Mouse (Mus musculus): Measurements from ENCODE around the gene Hebp1. TPM values are rescaled to one million over a fixed set of nuclear protein-coding genes. Genes with fewer than 3 reads are reported as not detected.

Hebp1 gene
- polyA plus RNA-seq, 1 experiment from 2014 or later, result 7.6 TPM

- Histone ChIP-seq H3K27me3 (ENCODE audit: poor library complexity, severe bottlenecking) (peaks cover 21% of the 10 kb centered on the region), H3K4me3 (peak overlapping the region; percentile 71), H3K27ac (peak overlapping the region; percentile 87), H3K9me3 (no peaks in the 10 kb centered on the region), H3K4me1 (peaks cover 25% of the 10 kb centered on the region), H3K36me3 (replicated peaks) (no peaks in the 10 kb centered on the region)
- DNase-seq (ENCODE audit: extremely low spot score, low spot score), result peak; percentile 82
- WGBS, result 3% methylated on average over 46 of the region's 46 CpGs
Measured at GRCm38 (mm10) chr6:135167380-135168311, 30.2 kb downstream of the Hebp1 start.

GRCm38 (mm10) chr6:135166712-135167111, 31.1 kb downstream of the Hebp1 start:
- H3K4me3 ChIP-seq, result no peak overlapping the region
- 57% methylated on average over 5 of the region's 5 CpGs for WGBS
- peaks cover 25% of the 10 kb centered on the region for H3K4me1 ChIP-seq

GRCm38 (mm10) chr6:135166262-135166661, 31.6 kb downstream of the Hebp1 start:
- H3K36me3 ChIP-seq (replicated peaks), result no peaks in the 10 kb centered on the region
- DNase-seq (ENCODE audit: extremely low spot score, low spot score), result no peak
- no peaks in the 10 kb centered on the region for H3K9me3 ChIP-seq
- no peak overlapping the region for H3K4me3 ChIP-seq
- WGBS, result 89% methylated on average over 3 of the region's 3 CpGs
- H3K27ac ChIP-seq, result no peak overlapping the region
- H3K4me1 ChIP-seq, result peaks cover 25% of the 10 kb centered on the region
- peaks cover 21% of the 10 kb centered on the region for H3K27me3 ChIP-seq (ENCODE audit: poor library complexity, severe bottlenecking)

More at GRCm38 (mm10) chr6:135166712-135167111, 31.1 kb downstream of the Hebp1 start:
- DNase-seq (ENCODE audit: extremely low spot score, low spot score), result no peak
- H3K36me3 ChIP-seq (replicated peaks), result no peaks in the 10 kb centered on the region
- H3K9me3 ChIP-seq, result no peaks in the 10 kb centered on the region
- peaks cover 21% of the 10 kb centered on the region for H3K27me3 ChIP-seq (ENCODE audit: poor library complexity, severe bottlenecking)
- H3K27ac ChIP-seq, result no peak overlapping the region

- WGBS, result 79% methylated on average over 2 of the region's 2 CpGs
- Histone ChIP-seq H3K36me3 (replicated peaks) (no peaks in the 10 kb centered on the region), H3K4me1 (peaks cover 25% of the 10 kb centered on the region), H3K9me3 (no peaks in the 10 kb centered on the region), H3K4me3 (no peak overlapping the region), H3K27ac (no peak overlapping the region), H3K27me3 (ENCODE audit: poor library complexity, severe bottlenecking) (peaks cover 21% of the 10 kb centered on the region)
- no peak for DNase-seq (ENCODE audit: extremely low spot score, low spot score)
Measured at GRCm38 (mm10) chr6:135165706-135166105, 32.1 kb downstream of the Hebp1 start.

GRCm38 (mm10) chr6:135165191-135165590, 32.6 kb downstream of the Hebp1 start:
- Histone ChIP-seq H3K27me3 (ENCODE audit: poor library complexity, severe bottlenecking) (peaks cover 21% of the 10 kb centered on the region), H3K27ac (no peak overlapping the region), H3K9me3 (no peaks in the 10 kb centered on the region), H3K36me3 (replicated peaks) (no peaks in the 10 kb centered on the region), H3K4me3 (no peak overlapping the region), H3K4me1 (peaks cover 25% of the 10 kb centered on the region)
- DNase-seq (ENCODE audit: extremely low spot score, low spot score), result no peak
- 90% methylated on average over 3 of the region's 3 CpGs for WGBS

- WGBS, result 83% methylated on average over 4 of the region's 4 CpGs
Measured at GRCm38 (mm10) chr6:135162861-135163260, 35.0 kb downstream of the Hebp1 start.

GRCm38 (mm10) chr6:135162311-135162710, 35.5 kb downstream of the Hebp1 start:
- Histone ChIP-seq H3K27ac (no peak overlapping the region), H3K4me3 (no peak overlapping the region), H3K27me3 (ENCODE audit: poor library complexity, severe bottlenecking) (peaks cover 18% of the 10 kb centered on the region), H3K36me3 (replicated peaks) (no peaks in the 10 kb centered on the region), H3K4me1 (peaks cover 16% of the 10 kb centered on the region), H3K9me3 (no peaks in the 10 kb centered on the region)
- 82% methylated on average over 3 of the region's 3 CpGs for WGBS
- no peak for DNase-seq (ENCODE audit: extremely low spot score, low spot score)

More at GRCm38 (mm10) chr6:135162861-135163260, 35.0 kb downstream of the Hebp1 start:
- H3K4me3 ChIP-seq, result no peak overlapping the region
- no peaks in the 10 kb centered on the region for H3K9me3 ChIP-seq
- no peak overlapping the region for H3K27ac ChIP-seq
- peaks cover 22% of the 10 kb centered on the region for H3K4me1 ChIP-seq
- H3K27me3 ChIP-seq (ENCODE audit: poor library complexity, severe bottlenecking), result peaks cover 21% of the 10 kb centered on the region
- DNase-seq (ENCODE audit: extremely low spot score, low spot score), result no peak
- H3K36me3 ChIP-seq (replicated peaks), result no peaks in the 10 kb centered on the region

- no peak overlapping the region for H3K4me3 ChIP-seq
- peaks cover 8% of the 10 kb centered on the region; the same call in 1 of the 2 replicates for H3K27me3 ChIP-seq (ENCODE audit: poor library complexity, severe bottlenecking)
- no peak for DNase-seq (ENCODE audit: extremely low spot score, low spot score)
- no peaks in the 10 kb centered on the region for H3K9me3 ChIP-seq
- peaks cover 13% of the 10 kb centered on the region for H3K4me1 ChIP-seq
- 78% methylated on average over 4 of the region's 4 CpGs for WGBS
- H3K36me3 ChIP-seq (replicated peaks), result no peaks in the 10 kb centered on the region
- H3K27ac ChIP-seq, result no peak overlapping the region
Measured at GRCm38 (mm10) chr6:135161356-135161755, 36.5 kb downstream of the Hebp1 start.

GRCm38 (mm10) chr6:135158509-135158908, 39.3 kb downstream of the Hebp1 start:
- 44% methylated on average over 4 of the region's 4 CpGs for WGBS
- DNase-seq (ENCODE audit: extremely low spot score, low spot score), result no peak

GRCm38 (mm10) chr6:135157496-135157895, 40.3 kb downstream of the Hebp1 start:
- no peak overlapping the region for H3K27ac ChIP-seq
- H3K9me3 ChIP-seq, result 0 out of 2 replicates have a peak, but pooled peaks cover 3% of the 10 kb centered on the region
- H3K36me3 ChIP-seq (replicated peaks), result no peaks in the 10 kb centered on the region
- H3K4me3 ChIP-seq, result no peak overlapping the region
- H3K4me1 ChIP-seq, result peaks cover 4% of the 10 kb centered on the region; the same call in 1 of the 2 replicates
- DNase-seq (ENCODE audit: extremely low spot score, low spot score), result no peak
- H3K27me3 ChIP-seq (ENCODE audit: poor library complexity, severe bottlenecking), result no peaks in the 10 kb centered on the region
- 80% methylated on average over 4 of the region's 4 CpGs for WGBS

More at GRCm38 (mm10) chr6:135158509-135158908, 39.3 kb downstream of the Hebp1 start:
- H3K27ac ChIP-seq, result no peak overlapping the region
- no peaks in the 10 kb centered on the region for H3K36me3 ChIP-seq (replicated peaks)
- H3K9me3 ChIP-seq, result no peaks in the 10 kb centered on the region
- H3K4me1 ChIP-seq, result peaks cover 11% of the 10 kb centered on the region
- no peaks in the 10 kb centered on the region for H3K27me3 ChIP-seq (ENCODE audit: poor library complexity, severe bottlenecking)
- no peak overlapping the region for H3K4me3 ChIP-seq

GRCm38 (mm10) chr6:135156597-135156996, 41.2 kb downstream of the Hebp1 start:
- Histone ChIP-seq H3K9me3 (0 out of 2 replicates have a peak, but pooled peaks cover 3% of the 10 kb centered on the region), H3K36me3 (replicated peaks) (no peaks in the 10 kb centered on the region), H3K27ac (no peak overlapping the region), H3K27me3 (ENCODE audit: poor library complexity, severe bottlenecking) (no peaks in the 10 kb centered on the region), H3K4me3 (no peak overlapping the region), H3K4me1 (peaks cover 4% of the 10 kb centered on the region; the same call in 1 of the 2 replicates)
- 88% methylated on average over 8 of the region's 8 CpGs for WGBS
- DNase-seq (ENCODE audit: extremely low spot score, low spot score), result no peak

GRCm38 (mm10) chr6:135153719-135154118, 44.1 kb downstream of the Hebp1 start:
- H3K4me3 ChIP-seq, result no peak overlapping the region

GRCm38 (mm10) chr6:135150311-135150710, 47.5 kb downstream of the Hebp1 start:
- no peak overlapping the region for H3K27ac ChIP-seq
- WGBS, result 34% methylated on average over 5 of the region's 5 CpGs
- H3K4me1 ChIP-seq, result peaks cover 4% of the 10 kb centered on the region; the same call in 1 of the 2 replicates

More at GRCm38 (mm10) chr6:135153719-135154118, 44.1 kb downstream of the Hebp1 start:
- no peak for DNase-seq (ENCODE audit: extremely low spot score, low spot score)
- peaks cover 8% of the 10 kb centered on the region for H3K4me1 ChIP-seq
- WGBS, result 86% methylated on average over 5 of the region's 5 CpGs
- H3K9me3 ChIP-seq, result 0 out of 2 replicates have a peak, but pooled peaks cover 3% of the 10 kb centered on the region
- H3K27ac ChIP-seq, result no peak overlapping the region
- 0 out of 2 replicates have a peak, but pooled peaks cover 8% of the 10 kb centered on the region for H3K27me3 ChIP-seq (ENCODE audit: poor library complexity, severe bottlenecking)
- H3K36me3 ChIP-seq (replicated peaks), result no peaks in the 10 kb centered on the region

More at GRCm38 (mm10) chr6:135150311-135150710, 47.5 kb downstream of the Hebp1 start:
- Histone ChIP-seq H3K4me3 (no peak overlapping the region), H3K36me3 (replicated peaks) (no peaks in the 10 kb centered on the region), H3K9me3 (0 out of 2 replicates have a peak, but pooled peaks cover 3% of the 10 kb centered on the region), H3K27me3 (ENCODE audit: poor library complexity, severe bottlenecking) (0 out of 2 replicates have a peak, but pooled peaks cover 8% of the 10 kb centered on the region)
- DNase-seq (ENCODE audit: extremely low spot score, low spot score), result peak; percentile 38

Data from forebrain, embryonic 10.5 days (tissue).